Mouse (Mus musculus): ENCODE measurements at regions not wholly inside any gene's neighbourhood (a gene's known extent, or its start where the extent isn't known, plus 50 kb on each side); places are given as distances from the start of the nearest gene placed in this dataset.
A peak's percentile ranks its signal among the peaks of the same experiment; 100 is the strongest.

DNA sequence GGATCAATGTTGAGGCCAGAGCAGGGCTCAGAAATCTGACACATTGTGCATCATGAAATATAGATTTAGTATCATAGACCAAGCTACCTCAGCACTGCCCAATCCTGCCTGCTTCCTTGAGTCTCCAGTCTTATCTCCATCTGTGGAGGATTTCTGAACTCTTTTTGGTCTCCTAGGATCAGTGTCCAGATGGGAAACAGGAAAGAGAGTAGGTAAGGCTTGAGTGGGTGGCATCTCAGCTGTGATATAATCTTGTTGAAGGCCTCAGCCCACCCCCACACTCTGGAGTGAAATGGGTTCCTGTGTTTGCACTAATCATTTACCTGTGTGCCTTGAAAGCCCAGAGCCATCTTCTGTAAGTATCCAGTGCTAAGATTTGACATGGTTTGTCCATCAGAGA lies 74.3 kb upstream of the Aff3 start:
- DNase-seq, result no peak

DNA sequence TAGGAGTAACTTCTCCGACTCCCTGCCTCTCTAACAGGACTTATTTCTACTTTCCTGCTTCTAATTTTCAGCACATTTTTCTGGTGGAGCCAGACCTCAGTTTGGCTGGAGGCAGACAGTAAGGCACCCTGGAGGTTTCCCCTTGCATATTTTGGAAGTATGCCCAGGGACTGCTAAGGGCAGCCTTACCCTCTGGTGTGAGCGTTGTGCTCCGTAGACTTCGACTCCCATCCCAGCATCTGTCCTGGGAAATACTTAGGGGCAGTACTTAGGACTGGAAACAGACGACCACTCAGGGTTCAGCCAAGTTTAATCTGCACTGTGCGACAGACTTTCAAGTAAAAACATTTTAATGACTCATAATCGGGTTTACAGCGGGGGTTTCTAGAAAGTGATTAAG lies 71.0 kb upstream of the Aff3 start:
- DNase-seq, result no peak

DNA sequence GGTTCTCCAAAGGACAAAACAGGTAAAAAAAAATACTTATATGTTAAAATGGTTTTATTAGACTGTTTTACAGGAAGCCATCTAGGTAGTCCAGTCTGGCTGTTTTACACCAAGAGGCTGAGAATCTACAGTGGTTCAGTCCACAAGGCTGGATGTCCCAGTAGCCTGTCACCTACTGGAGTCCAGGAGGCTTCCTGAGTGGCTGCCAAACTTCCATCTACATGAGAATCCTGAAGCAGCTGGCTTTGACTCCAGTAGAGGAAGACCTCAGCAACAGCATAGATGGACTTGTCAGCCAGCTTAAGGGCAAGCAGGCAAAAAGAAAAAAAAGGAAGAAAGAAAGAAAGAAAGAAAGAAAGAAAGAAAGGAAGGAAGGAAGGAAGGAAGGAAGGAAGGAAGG lies 68.4 kb upstream of the Aff3 start:
- DNase-seq, result no peak

DNA sequence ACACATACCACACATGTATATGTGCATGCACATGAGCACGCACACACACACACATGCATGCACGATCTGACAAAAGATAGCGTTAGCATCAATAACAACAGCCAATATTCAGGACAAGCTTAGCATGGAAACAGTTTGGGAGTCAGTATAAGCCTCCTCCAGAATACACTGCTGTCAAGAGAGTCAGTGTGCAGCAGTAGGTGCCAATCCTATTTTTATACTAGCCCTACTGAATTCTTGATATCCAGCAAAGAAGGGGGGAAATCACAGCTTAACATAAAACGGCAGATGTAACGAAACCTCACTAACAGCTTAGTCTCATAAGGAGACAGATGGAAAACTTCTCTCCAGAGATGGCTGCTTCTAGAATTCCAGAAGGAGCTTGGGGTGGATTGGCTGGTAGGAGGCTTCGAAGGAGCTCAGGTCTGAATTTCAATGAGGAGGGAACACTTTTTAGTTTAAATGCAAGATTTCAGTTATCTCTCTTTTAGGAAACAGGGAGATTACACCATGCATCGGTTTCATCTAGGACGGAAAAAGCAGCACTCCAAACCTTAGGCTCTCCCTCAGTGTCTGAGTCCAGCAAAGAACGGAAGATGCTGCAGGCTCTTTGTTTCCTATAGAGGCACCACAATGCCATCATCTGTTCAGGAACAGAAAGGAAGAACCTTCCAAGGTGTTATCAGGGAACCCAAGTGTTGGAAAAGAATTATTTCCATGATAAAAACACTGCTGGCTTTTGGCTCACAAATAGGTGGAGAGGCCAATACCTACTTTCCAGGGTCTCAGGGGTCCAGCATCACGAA lies 65.4 kb upstream of the Aff3 start:
- DNase-seq, result no peak

DNA sequence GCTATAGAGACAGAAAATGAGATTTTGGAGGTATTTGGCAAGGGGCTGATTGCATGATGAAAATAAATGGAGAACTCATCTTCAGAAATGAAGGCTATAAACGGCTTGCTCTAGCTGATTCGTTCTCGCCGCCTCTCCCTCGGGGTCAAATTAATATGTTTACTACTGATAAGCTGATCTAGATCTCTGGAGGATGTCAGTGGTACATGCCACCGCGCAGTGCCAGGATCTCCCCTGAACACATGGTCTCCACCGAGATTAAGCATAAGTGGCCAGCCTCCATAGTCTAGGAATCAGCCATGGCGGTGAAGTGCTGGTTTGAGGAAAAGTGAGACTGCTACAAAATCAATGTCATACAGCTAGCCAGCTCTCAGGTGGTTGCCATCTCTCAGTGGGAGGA lies 61.0 kb upstream of the Aff3 start:
- no peak for DNase-seq

DNA sequence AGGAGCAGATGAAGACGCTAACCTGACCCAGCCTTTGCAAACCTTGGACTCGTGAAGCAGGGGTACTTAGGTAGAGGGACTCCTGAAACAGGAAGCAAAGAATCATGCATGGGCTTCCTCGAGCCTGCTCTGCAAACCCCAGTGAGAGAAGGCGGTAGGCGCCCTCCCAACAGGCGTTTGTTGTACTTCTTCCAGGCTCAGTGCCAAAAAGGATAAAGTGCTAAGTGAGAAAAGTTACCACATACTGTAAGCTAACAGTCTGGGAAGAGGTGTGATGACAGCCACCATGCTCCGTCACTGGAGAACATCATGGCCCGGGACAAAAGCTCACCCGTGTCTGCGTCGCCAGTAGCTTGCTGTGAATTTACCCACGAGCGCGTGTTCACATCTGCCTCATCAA lies 59.9 kb upstream of the Aff3 start:
- DNase-seq, result no peak

DNA sequence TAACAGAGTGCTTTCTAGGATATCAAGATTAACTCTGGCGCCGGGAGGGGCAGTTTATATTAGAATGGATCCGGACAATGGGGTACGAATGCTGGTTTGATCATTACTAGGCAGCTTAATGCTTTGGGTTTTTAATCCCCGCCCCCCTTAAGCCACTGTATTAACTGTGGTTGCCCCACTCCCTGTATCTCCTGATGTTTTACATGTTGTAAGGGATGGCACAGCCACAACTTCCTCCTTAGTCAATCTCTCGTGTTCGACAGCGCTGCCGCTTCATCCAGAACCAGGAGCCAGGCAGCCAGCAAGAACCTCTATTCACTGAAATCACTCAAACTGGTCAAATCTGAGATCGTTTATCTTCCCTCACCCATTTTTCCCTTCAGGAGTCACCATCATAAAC lies 57.4 kb upstream of the Aff3 start:
- no peak for DNase-seq

DNA sequence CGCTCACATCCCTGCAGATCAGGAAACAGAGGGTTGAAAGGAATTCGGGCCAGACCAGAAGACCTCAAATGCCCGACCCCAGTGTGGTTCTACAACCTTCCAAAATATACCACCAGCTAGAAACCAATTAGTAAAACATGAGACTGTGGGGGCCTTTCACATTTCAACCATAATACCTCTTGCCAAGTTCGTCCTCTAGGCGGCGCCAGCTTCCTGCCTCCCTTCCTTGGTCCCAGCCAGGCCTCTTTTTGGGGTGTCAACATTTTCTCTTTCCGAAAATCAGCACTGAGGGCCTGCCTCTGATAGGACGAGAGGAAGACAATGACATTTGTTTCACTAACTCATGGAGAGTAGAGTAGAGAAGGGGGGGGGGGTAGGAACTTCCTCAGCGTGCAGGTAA lies 55.5 kb upstream of the Aff3 start:
- peak; percentile 5 for DNase-seq

DNA sequence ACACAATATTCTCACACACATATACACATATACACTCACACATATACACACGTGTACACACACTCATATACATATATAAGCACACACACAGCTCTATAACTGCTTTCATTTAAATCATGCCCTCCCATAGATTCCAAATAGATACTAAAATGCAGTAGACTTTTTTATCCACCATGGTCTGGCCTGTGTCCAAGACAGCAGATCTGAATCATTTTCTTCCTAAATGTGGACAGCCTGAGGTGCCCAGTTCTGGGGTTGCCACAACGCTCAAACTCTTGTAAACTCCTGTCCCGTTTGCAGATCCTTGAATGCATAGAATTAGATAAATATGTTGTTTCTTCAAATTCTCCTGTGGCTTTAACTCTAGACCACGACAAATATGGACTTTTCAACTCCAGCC lies 50.9 kb upstream of the Aff3 start:
- no peak for DNase-seq

Data from lung, postnatal 14 days (tissue).